Mouse (Mus musculus) bone marrow, adult 2 months (tissue): ENCODE measurements around the gene Miga2.

Experiments
- CTCF ChIP-seq: fragments of 200-500 bp; IDR thresholded peaks from 2 replicates; pipeline ENCODE4 v1.5.1; 2011; ENCODE audit warnings: low read length, control low read depth; ENCODE audit not compliant: control insufficient read depth, insufficient read depth
- POLR2A ChIP-seq: fragments of 200-500 bp; IDR thresholded peaks from 2 replicates; pipeline ENCODE4 v1.6.1; 2011; ENCODE audit warnings: low read depth, mild to moderate bottlenecking, control low read depth, low read length, borderline replicate concordance; ENCODE audit not compliant: control insufficient read depth

DNA sequence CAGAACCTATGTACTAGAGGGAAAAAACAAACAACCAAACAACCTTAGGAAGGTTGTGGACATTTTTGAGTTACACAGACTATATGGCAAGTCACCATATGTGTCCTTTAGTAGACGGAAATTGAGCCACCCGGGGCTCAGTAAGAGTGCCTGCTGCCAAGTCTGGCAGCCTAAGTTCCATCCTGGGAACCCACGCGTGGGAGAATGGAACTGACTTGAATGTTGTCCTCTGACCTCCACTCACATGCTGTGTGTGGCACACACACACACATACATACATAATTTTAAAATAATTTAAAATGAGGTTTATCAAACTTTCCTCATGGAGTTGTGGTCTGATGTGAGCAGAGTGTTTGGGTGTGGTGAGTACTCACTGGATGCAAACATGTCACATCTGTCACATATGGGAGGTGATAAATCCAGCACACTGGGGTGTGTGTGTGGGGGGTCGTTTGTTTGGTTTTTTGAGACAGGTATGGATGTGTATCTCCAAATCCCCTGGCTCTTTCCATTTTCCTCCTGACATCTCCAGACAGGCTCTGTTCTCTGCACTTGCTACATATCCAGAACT is 53.6 kb downstream of the Miga2 start:
- no peak for TF ChIP-seq CTCF
- TF ChIP-seq POLR2A = no peak
